Mouse (Mus musculus): ENCODE measurements around the gene Prkn.

- peak; percentile 47; the same call in 1 of the 2 replicates for TF ChIP-seq CTCF (IDR thresholded peaks at IDR 0.05; ENCODE audit: borderline replicate concordance, insufficient read depth, low read length)
- no peak; the same call in 1 of the 2 replicates for TF ChIP-seq POLR2A (IDR thresholded peaks at IDR 0.05; ENCODE audit: low read depth, low read length)
Observed at GRCm38 (mm10) chr17:12031203-12031942, 1191.2 kb downstream of the Prkn start.
